In genomic region chr8:120882657-120883056, GRCm38 (mm10) we compare ENCODE assay signal across 17 mouse cellular contexts.
DNase-seq lines count a peak whose midpoint lies in the region; ATAC-seq and TF ChIP-seq lines count a peak whose summit lies in the region.
"Had no signal": no experiment of that assay in that cellular context is flagged by ENCODE, and none has a peak within 500 bp of the region (broad histone marks: within the 10 kb centered on the region; RNA-seq: fewer than 3 reads in every experiment).

No protein-coding gene starts in this region.

- peak overlapping the region; percentile 14; the same call in 1 of the 2 replicates for H3K4me3 ChIP-seq in lung, embryonic 14.5 days (ENCODE audit: low read depth, low read length)
- no peak overlapping the region for H3K4me3 ChIP-seq in embryonic facial prominence, embryonic 10.5 days
- H3K4me3 ChIP-seq in embryonic facial prominence, embryonic 11.5 days (ENCODE audit: low read depth, low read length): no peak overlapping the region
- H3K4me3 ChIP-seq in limb, embryonic 11.5 days (ENCODE audit: low read depth, low read length): no peak overlapping the region
- H3K4me3 ChIP-seq: forebrain, embryonic 15.5 days; hindbrain, embryonic 13.5 days; liver, embryonic 15.5 days had no signal

- H3K4me1 ChIP-seq in lung, embryonic 14.5 days (ENCODE audit: insufficient read depth): peaks cover 9% of the 10 kb centered on the region; the same call in 1 of the 2 replicates
- peaks cover 49% of the 10 kb centered on the region for H3K4me1 ChIP-seq in embryonic facial prominence, embryonic 10.5 days
- H3K4me1 ChIP-seq in embryonic facial prominence, embryonic 11.5 days (ENCODE audit: control insufficient read depth, insufficient read depth, low read length): peaks cover 5% of the 10 kb centered on the region
- 0 out of 2 replicates have a peak, but pooled peaks cover 4% of the 10 kb centered on the region for H3K4me1 ChIP-seq in limb, embryonic 11.5 days (ENCODE audit: control insufficient read depth, insufficient read depth, low read length)
- H3K4me1 ChIP-seq: liver, embryonic 15.5 days had no signal

- peaks cover 56% of the 10 kb centered on the region for H3K27me3 ChIP-seq in lung, embryonic 14.5 days (ENCODE audit: insufficient read depth, low read length)
- peaks cover 100% of the 10 kb centered on the region for H3K27me3 ChIP-seq in embryonic facial prominence, embryonic 10.5 days (replicated peaks; ENCODE audit: low read depth, poor library complexity, severe bottlenecking)
- peaks cover 57% of the 10 kb centered on the region for H3K27me3 ChIP-seq in embryonic facial prominence, embryonic 11.5 days (ENCODE audit: control insufficient read depth, insufficient read depth, low read length)
- peaks cover 83% of the 10 kb centered on the region for H3K27me3 ChIP-seq in limb, embryonic 11.5 days (ENCODE audit: control insufficient read depth, insufficient read depth, low read length)

- DNase-seq in lung, embryonic 14.5 days: no peak
- no peak for DNase-seq in lung, postnatal 10 days
- DNase-seq in embryonic facial prominence, embryonic 10.5 days (ENCODE audit: low spot score): peak; percentile 66
- peak; percentile 59 for DNase-seq in embryonic facial prominence, embryonic 11.5 days (ENCODE audit: low spot score)
- DNase-seq in limb, embryonic 11.5 days (ENCODE audit: low spot score): peak; percentile 47
- no peak for DNase-seq in spleen, adult 18-20 months
- no peak for DNase-seq in urinary bladder, postnatal 14 days (ENCODE audit: low spot score)
- DNase-seq: adrenal gland, adult 2 months; cerebellum, adult 8-10 months; gastrocnemius, postnatal 36 days; kidney, adult 11 months; thymus, postnatal 14 days had no signal

- no peaks in the 10 kb centered on the region for H3K36me3 ChIP-seq in lung, embryonic 14.5 days (ENCODE audit: insufficient read depth)
- H3K36me3 ChIP-seq in embryonic facial prominence, embryonic 10.5 days (replicated peaks): no peaks in the 10 kb centered on the region
- no peaks in the 10 kb centered on the region for H3K36me3 ChIP-seq in embryonic facial prominence, embryonic 11.5 days (replicated peaks; ENCODE audit: control insufficient read depth, insufficient read depth, low read depth, low read length)
- no peaks in the 10 kb centered on the region for H3K36me3 ChIP-seq in limb, embryonic 11.5 days (ENCODE audit: control insufficient read depth, insufficient read depth, low read length)
- H3K36me3 ChIP-seq: forebrain, embryonic 15.5 days; hindbrain, embryonic 13.5 days; limb, embryonic 13.5 days; liver, embryonic 15.5 days had no signal

- WGBS in lung, embryonic 14.5 days: 33% methylated on average over 13 of the region's 13 CpGs
- WGBS in embryonic facial prominence, embryonic 10.5 days: 16% methylated on average over 13 of the region's 13 CpGs
- 11% methylated on average over 13 of the region's 13 CpGs for WGBS in embryonic facial prominence, embryonic 11.5 days
- 11% methylated on average over 13 of the region's 13 CpGs for WGBS in limb, embryonic 11.5 days

- no peaks in the 10 kb centered on the region for H3K9me3 ChIP-seq in lung, embryonic 14.5 days (ENCODE audit: low read depth, low read length)
- H3K9me3 ChIP-seq in embryonic facial prominence, embryonic 10.5 days: no peaks in the 10 kb centered on the region
- H3K9me3 ChIP-seq in embryonic facial prominence, embryonic 11.5 days (replicated peaks; ENCODE audit: control insufficient read depth, low read length): no peaks in the 10 kb centered on the region
- no peaks in the 10 kb centered on the region for H3K9me3 ChIP-seq in limb, embryonic 11.5 days (ENCODE audit: control insufficient read depth, low read length)
- H3K9me3 ChIP-seq: forebrain, embryonic 15.5 days; hindbrain, embryonic 13.5 days; limb, embryonic 13.5 days; liver, embryonic 15.5 days had no signal

- H3K27ac ChIP-seq in lung, embryonic 14.5 days (ENCODE audit: low read depth): peak overlapping the region; percentile 71; the same call in 1 of the 2 replicates
- H3K27ac ChIP-seq in embryonic facial prominence, embryonic 10.5 days (replicated peaks): no peak overlapping the region; the same call in 1 of the 2 replicates
- no peak overlapping the region for H3K27ac ChIP-seq in embryonic facial prominence, embryonic 11.5 days (replicated peaks; ENCODE audit: low read depth, low read length)
- no peak overlapping the region for H3K27ac ChIP-seq in limb, embryonic 11.5 days (replicated peaks; ENCODE audit: low read depth, low read length)
- H3K27ac ChIP-seq: forebrain, embryonic 15.5 days; hindbrain, embryonic 13.5 days; kidney, postnatal 0 days; limb, embryonic 13.5 days; liver, embryonic 15.5 days had no signal

- ATAC-seq in lung, embryonic 14.5 days (ENCODE audit: insufficient read depth): no peak
- no peak for ATAC-seq in embryonic facial prominence, embryonic 11.5 days (replicated peaks; ENCODE audit: insufficient number of reproducible peaks, low FRiP score, low TSS enrichment, low read depth)
- ATAC-seq in limb, embryonic 11.5 days (ENCODE audit: insufficient number of reproducible peaks, low FRiP score, low TSS enrichment, low read depth): no peak
- ATAC-seq: forebrain, embryonic 15.5 days had no signal

- peak overlapping the region; percentile 57 for H3K4me2 ChIP-seq in lung, embryonic 14.5 days
- H3K4me2 ChIP-seq in embryonic facial prominence, embryonic 11.5 days (ENCODE audit: low read depth, low read length): no peak overlapping the region
- H3K4me2 ChIP-seq in limb, embryonic 11.5 days (ENCODE audit: low read depth, severe bottlenecking): no peak overlapping the region
- H3K4me2 ChIP-seq: forebrain, embryonic 15.5 days; liver, embryonic 15.5 days had no signal

- H3K9ac ChIP-seq in lung, embryonic 14.5 days: peak overlapping the region; percentile 45
- H3K9ac ChIP-seq in embryonic facial prominence, embryonic 11.5 days (replicated peaks; ENCODE audit: low read length): no peak overlapping the region
- no peak overlapping the region for H3K9ac ChIP-seq in limb, embryonic 11.5 days (ENCODE audit: low read length)
- H3K9ac ChIP-seq: forebrain, embryonic 15.5 days; hindbrain, embryonic 13.5 days; limb, embryonic 13.5 days; liver, embryonic 15.5 days had no signal

- no peak for TF ChIP-seq CTCF in lung, embryonic 14.5 days (IDR thresholded peaks at IDR 0.05; ENCODE audit: low read depth)

Comparison
In these comparisons a context has a peak if more than half of its experiments do, and no peak if none do; other contexts are left out.
1. DNase-seq: peak in embryonic facial prominence, embryonic 10.5 days (single experiment), embryonic facial prominence, embryonic 11.5 days (single experiment) and limb, embryonic 11.5 days (single experiment); none in lung, embryonic 14.5 days (single experiment), lung, postnatal 10 days (single experiment), spleen, adult 18-20 months (0 of 2) and urinary bladder, postnatal 14 days (single experiment).